Mouse (Mus musculus) retina, postnatal 7 days (tissue): Measurements from ENCODE around the gene Kazn.

Source experiments
- DNase-seq: peaks from one replicate; pipeline ENCODE4 v3.0.0-alpha.2; 2012; ENCODE audit warnings: low read depth, low spot score

Kazn gene

DNA sequence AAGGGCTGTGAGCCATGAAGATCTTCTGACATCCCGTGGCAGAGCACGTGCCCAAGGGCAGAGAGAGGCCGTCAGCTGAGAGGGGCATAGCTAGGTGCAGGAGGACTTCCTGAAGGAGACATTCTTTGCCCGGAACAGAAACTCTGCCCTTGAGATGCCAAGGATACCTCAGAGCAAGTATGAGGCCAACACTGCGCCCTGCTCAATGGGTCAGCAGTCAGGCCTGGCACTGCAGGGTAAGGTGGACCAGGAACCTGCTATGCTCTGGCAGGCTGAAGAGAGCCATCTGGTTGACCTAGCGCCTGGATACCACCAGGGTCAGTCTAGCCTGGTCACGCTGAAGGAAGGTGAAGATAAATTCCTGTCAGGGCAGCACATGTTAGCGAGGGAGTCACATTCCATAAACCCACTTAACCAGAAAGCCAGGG lies 46.0 kb downstream of the Kazn start:
- DNase-seq = no peak

DNA sequence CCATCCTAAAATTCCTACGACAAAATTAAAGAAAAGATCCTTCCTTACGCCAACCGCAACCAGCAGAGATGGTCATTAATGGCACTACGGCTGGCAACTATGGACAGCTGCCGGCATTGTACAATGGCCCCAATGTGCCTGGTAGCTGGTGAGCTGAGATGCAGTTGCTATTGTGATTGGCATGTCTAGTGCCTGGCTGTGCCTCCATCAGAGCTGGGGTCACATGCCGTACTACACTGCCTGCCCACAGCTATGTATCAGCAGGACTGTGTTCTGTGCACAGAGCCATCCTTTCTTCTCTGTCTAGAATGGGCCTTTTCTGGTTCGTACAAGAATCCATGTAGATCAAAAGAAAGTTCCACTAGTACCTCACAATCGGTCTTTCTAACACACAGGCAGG lies 49.2 kb downstream of the Kazn start:
- DNase-seq = no peak

DNA sequence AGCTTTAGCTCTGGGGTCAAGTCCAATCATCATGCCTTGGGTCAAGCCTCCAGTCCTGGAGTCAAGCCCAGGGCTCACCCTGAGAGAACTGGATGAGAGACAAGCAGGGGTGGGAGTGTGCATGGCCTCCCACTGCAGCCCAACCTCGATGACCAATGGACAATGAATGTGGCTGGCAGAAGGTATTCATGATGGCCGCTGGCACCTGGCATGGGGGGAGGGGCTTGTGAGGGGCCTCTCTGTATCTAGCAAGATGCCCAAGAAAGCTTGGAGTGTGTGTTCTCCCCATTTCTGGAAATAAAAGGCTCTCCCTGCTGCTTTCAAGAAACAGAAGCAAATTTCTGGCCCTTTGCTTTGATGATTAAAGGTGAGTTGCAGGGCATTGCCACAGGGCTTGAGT lies 50.7 kb downstream of the Kazn start:
- DNase-seq = no peak

DNA sequence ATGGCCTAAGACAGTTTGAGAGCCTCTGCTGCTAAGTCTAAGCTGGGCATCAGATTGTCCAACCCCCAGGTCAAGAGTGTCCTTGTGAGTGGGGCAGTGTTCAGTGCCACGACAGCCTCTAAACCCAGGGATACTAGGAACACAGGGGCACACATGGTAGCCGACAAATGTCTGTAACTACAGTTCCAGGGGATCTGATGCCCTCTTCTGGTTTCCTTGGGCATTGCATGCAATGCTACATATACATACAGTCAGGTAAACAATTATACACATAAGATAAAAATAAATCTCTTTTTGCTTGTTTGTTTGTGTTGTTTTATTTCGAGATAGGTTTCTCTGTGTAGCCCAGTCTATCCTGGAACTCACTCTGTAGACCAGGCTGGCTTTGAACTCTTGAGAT lies 53.0 kb downstream of the Kazn start:
- DNase-seq = no peak

DNA sequence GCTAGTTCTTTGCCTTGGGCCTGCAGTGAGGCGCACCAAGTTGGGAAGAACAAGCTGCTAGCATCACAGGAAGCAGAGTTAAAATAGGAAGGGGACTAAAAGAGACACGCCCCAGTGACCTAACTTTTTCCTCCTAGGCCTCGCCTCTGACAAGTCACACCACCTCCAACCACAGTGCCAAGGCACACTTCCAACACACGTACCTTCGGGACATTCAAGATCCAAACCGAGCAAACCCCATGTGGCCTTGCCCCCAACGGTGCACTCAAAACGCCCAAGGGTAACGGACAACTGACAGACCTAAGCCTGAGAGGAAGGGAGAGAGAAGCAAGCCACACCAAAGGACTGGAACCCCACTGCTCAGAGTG lies 53.7 kb downstream of the Kazn start:
- no peak for DNase-seq

DNA sequence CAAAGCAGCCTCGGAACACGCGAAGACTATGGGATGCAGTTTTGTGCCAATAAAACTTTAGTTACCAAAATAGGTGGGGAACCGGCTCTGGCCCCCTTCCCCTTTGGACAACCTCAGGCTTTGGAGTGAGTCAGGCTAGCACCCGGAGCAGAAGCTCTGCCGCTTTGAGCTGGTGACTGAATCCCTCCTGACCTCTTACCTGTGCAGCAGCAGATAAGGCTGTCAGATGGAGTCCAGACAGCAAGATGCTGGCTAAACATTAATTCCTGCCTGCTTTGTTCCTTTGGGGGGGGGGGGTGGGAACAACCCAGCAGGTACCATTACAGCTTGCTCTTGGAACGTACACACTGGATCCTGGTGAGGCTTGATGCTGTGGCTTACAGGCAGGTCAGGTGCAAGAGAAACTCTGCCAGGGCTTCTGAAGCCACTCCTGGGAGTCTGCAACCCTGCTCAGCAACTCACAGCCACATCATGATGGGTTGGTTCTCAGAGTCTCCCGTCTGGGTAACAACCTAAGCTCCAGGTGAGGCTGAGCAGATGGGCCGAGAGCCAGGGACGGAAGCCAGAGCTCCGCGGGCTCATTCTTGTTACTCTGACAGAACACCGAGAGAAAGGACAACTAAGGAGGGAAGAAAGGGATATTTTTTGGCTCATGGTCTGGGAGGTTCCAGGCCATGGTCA lies 54.2 kb downstream of the Kazn start:
- no peak for DNase-seq

DNA sequence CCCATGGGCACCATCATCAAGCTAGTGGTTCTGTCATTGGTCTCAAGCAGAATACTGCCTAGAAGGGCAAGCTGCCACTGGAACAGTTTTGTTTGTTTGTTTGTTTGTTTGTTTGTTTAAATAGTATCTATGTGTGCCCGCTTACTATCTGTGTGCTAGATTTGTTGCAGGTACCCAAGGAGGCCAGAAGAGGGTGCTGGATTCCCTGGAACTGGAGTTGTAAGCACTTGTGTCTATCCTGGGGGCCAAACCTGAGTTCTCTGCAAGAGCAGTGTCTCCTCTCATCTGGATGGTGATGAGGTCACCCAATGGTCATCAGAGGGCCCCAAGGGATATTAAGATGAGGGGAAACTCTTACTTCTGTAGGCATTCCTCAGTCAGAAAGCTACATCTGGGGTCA lies 55.6 kb downstream of the Kazn start:
- DNase-seq = no peak

DNA sequence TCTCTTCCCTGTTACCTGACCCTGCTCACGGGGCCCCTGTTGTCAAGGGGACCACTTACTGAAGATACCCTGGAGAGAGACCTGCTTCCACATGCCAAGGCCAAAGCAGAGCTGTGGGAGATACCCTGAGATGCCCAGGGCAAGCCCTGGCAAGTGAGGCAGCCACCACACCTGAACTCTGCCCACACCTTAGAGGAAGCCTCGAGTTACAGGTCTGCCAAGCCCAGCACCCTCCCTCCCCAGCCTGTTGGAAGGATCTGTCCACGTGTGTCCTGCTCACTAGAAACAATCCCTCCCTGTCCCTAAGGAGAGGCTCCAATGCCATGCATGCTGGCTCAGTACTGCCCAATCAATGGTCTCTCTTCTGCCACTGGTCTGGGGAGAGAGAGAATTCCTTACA lies 56.2 kb downstream of the Kazn start:
- DNase-seq = no peak

DNA sequence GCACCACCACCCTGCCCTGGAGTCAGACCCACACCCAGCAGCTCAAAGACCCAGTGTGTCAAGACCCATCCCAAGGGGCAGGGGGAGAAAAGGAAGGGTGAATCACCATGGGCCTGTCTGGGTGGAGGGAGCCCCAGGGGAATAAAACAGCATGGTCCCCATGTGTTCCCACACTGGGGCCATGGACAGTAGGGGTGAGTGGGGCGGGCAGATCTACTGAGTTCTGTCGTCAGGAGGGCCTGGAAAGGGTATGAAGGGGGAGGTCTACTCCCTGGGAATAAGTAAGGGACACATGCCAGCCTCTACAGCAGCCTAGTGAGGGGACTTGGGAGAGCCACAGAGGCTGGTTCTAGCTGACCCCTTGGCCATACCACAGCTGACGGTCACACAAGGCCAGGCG lies 57.6 kb downstream of the Kazn start:
- no peak for DNase-seq

DNA sequence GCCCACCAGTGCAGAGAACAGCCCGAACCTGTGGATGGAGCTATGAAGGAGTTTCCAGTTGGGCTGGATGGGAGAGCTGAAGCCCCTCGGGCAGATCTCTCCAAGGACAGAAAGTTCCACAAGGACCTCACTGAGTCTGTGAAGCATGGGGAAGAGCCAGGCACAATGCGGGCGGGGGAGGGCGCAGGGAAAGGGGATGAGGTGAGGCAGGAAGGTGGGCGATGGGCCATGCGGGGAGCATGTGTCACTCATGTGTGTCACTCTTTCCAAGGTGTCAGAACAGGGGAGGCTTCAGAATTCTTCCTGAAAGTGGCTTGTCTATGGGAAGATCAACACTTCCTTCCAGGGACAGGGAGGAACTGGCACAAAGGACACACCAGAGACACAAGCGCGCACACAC lies 58.3 kb downstream of the Kazn start:
- DNase-seq = no peak

DNA sequence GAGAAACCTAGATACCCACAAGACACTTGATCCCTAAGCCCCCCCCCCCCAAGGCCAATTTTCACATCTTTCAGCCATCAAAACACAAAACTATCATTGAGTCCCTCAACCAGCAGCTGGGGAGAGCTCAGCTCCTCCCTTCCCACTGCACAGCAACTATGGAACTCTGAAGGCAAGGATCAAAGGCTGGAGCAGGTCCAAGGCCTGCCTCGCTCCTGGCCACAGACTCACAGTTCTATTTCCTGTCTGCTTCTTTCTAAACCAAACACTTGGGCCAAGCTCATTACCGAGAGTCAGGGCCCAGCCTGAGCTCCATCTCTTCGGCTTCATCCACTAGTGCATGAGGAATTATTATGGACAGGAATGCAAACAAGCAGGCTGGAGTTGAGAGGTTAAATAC lies 58.9 kb downstream of the Kazn start:
- peak; percentile 21 for DNase-seq

DNA sequence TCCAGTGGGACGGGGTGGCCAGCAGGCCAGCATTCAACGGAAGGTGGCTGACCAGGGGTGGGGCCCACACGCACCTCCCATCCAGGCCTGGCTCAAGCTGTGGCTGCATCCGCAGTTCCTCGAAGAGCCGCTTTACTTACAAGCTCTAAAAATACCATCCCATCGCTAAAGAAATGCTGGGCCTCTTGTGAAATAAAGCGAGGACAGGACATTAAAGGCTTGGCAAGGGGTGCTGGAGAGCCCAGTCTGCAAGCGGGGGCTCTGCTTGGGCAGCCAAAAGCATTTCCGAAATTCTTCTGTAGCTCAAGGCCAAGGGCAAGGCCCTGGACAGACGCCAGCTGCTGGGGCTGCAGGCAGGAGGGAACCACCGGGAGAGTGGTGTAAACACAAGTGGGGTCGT lies 59.7 kb downstream of the Kazn start:
- DNase-seq = no peak

DNA sequence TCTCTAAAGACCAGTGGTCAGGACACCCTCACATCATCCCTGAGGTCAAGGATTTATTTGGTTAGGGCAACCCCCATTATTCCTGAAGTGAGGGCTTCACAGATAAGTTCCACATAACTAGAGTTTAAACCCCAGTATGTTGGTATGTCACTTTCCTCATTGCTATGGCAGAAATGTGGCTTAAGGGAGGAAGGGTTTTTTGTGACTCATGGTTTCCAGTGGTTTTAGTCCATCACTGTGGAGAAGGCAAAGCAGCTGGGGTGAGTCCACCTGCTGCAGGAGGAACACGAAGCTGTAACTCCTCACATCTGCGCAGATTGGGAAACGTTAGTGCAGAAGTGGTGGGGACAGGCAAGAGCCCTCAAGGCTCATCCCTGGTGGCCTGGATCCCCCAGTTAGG lies 62.5 kb downstream of the Kazn start:
- DNase-seq = no peak

DNA sequence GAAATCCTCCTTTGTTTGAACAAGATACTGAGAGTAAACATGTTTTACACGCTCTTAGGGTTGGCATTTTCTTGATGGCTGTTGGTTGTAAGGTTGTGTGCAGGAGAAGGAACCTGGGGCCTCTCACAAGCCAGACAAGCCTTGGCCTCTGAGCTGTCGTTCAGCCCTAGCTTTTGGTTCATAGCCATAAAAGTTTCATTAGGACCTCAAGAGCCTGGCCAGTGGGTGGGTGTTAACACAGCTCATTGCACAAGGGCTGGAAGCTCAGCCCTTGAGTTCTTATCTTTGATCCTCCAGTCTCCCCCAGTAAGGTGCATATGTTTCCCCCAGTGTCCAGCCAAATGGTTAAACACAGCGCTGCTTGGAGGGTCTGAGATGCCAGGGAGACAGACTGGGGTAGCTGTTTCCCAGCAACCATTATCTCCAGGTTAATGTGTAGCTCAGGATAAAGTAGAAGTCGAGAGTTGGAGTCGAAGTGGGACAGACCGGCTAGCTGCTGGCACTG lies 65.2 kb downstream of the Kazn start:
- DNase-seq = no peak

DNA sequence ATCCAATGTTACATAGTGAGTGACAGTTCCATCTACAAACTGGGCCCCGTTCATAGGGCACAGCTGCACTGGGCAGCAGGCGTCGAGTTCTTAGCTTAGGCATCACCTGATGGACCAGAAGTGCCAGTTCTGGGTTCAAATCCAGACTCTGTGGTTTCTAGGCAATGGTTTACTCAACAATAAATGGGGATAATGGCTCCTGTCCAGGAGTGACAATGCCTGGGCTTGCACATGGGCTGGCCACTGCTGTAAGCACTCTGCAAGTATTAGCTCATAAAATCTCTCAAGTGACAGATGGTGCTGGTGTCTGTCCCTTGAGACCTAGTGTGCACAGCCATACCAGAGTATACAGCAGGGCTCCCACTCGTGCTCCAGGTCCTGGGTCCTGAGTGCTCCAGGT lies 66.3 kb downstream of the Kazn start:
- no peak for DNase-seq

DNA sequence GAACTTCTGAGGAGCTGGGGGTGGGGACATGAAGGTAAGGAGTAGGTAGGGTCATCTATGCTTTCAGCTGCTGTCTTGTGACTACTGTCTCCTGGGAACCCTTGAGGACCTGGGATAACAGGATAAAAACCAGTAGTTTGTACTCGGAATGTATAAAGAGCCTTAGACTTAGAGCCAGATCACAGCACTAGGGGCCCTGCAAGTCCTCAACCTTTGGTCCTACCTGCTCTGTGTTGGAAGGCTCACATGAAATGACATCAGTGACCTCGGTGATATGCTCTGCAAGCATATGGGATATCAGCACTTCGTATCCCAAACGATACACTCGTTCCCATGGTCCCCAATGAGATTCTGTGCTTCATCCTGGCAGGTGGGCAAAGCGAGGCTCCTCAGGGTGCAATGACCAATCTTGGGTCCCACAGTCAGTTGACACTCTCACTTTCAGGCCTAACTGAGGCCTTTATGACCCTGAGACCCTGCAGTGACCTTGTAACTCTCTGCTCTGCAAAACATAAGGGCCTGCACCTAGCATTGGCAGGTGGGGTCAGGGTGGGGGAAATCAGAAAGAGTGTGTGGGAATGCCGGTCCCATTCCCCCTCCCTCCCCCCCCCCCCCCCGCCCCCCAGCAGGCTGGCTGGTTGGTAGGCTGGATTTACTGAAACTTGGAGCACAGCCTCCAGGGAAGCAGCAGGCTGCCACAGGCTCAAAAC lies 67.3 kb downstream of the Kazn start:
- DNase-seq = no peak

DNA sequence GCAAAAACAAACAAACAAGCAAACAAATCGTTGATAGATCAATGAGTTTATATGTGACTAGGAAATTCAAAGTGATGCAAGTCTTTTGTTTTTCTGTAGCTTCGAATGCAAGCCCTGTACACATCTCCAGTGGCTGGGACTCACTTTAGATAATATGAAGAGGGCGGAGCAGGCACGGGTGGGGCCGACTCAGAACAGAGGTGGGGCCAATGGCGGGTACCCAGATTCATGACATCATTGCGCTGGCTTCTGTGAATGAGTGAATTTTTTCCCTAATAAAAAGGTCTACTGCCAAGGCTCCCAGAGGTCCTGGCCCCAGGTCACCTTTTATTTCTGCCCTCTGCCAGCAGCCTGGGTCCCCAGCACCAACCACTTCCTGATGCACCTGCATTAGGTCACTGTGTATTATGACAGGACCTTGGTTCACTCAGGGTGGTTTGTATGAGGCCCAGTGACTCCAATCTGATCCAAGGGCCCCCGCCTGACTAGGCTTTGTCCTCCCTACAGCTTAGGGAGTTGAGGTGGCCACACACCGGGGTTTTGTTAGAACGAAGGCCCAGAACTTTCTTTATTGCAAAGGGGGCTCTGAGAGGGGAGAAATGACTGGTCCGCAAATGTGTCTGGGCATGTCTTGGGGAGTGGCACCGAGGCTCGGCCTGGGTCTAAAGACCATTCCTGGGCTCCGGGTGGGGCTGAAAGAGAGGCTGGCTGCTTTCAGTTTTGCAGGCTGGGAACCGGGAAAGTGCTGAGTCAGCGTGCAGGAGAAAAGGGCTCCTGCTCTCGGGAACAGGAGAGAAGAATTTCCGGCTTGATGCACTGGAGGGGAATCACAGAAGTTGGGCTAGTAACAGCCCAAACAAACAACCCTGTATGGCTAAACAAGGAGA lies 68.1 kb downstream of the Kazn start:
- DNase-seq = no peak

DNA sequence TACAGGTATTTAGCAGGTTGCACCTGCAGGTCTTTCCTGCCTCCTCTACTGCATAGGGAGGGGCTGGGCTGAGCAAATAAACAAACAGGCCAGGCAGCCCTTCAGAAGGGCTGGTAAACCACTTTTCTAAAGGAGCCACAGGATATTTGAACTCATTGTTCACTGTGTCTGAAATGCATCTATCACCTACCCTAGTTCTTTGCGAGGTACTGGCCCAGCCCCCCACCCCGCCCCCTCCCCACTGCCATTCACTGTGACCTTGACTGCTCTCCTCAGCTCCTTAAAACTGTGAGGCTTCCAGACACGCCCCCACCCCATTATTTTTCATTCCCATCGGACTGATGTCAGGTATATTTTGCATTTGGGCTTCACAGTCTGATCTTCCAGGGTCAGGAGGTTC lies 69.6 kb downstream of the Kazn start:
- DNase-seq = no peak

DNA sequence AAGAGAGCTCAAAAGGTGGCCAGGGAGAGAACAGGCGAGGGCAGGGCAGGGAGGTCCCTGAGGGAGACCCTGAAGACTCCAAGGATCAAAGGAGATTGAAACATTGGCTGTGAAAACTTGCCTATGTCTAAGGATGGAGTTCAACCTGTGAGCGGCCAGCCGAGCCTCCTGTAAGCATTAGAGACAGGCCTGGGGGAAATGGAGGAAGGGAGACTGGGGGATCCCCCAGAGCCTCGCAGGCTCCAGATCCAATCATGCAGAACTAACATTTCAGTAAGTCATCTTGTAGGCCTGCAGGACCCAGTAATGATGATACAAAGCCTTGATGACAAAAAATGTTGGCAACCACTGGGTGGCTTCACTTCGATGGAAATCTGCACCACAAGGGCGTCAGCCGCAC lies 70.8 kb downstream of the Kazn start:
- DNase-seq = no peak

DNA sequence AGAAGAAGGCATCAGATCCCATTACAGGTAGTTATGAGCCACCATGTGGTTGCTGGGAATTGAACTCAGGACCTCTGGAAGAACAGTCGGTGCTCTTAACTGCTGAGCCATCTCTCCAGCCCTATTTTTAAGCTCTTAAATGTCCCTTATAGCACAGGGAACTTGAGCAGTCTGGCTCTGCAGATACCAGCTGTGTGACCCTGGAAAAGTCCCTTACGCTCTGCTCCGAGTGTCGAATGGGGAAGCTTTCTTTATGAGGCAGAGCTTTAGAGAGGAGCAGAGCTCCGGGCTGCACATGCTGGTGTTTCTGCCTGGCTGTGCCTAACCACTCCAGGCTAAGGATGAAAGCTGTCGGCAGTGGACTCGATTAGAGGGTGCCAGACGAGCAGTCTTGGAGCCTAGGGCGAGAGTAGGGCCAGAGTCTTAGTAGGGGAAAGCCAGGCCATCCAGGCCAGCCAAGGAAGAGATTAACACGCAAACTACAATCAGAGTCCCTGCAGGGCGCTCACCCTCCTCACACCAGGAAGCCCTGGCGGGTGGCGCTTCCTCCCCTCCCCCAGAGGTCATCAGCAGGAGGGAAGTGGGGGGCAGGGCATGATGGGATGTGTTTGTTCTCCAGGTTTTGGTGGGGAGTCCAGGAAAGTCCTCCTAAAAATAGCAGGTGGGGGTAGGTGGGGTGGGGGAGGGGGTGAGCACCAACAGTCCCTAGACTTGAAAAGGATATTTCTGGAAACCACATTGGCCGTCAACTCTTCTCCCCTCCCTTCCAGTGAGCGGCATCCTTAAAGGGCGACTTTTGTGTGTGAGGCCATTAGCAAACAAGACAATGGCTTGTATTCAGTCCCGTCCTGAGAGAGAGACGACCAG lies 73.1 kb downstream of the Kazn start:
- DNase-seq = no peak

DNA sequence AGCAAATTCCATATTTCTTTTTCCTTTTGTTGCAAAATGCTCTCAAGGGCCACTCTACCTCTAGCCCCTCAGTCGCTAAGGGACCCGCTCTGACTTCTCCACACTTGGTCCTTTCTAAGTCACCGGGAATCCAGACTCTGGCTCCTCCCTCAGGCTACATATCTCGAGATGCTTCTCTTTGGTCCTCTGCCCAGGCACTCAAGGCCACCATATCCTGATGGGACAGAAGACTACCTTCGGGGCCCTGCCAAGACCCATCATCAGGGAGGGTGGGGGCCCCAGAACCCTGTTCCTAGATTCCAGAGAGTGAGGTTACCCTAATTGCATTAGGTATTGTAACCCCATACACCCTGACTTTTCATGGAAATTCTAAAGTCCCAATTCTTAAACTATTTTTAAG lies 73.8 kb downstream of the Kazn start:
- DNase-seq = no peak

DNA sequence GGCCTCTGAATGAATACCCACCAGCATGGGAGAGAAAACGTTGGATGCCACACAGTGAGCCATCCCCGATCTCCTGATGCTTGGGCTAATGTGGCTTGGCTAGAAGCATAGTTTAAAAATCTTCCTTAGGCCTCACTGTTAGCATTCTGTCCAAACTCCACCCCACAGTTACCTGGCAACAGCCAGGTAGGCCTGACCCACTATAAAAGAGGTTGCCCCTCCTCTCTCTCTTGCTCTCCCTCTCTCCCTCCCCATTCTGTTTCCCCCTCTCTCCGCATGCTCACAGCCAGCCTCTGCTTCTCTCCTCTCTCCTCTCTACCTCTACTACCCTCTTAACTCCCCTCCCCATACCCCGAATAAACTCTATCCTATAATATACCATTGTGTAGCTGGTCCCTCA lies 74.8 kb downstream of the Kazn start:
- DNase-seq = no peak
